Mouse (Mus musculus) stomach, embryonic 14.5 days (tissue): ENCODE results near the gene Vps33b. TPM values are rescaled to one million over a fixed set of nuclear protein-coding genes. Genes with fewer than 3 reads are reported as not detected.
A peak's percentile ranks its signal among the peaks of the same experiment; 100 is the strongest.

Source experiments
- ATAC-seq: fragments of 200-750 bp; cut with Nextera tagmentation; 2 replicates; pipeline ENCODE4 v1.8.0; 2017; ENCODE audit warnings: low read depth, moderate TSS enrichment; ENCODE audit not compliant: insufficient number of reproducible peaks, insufficient read depth, low FRiP score
- H3K27ac ChIP-seq: fragments of 300-500 bp; sonication (generic); 2 replicates; pipeline ENCODE4 v1.5.1; 2014; ENCODE audit warnings: mild to moderate bottlenecking, low read length, moderate library complexity, mixed read lengths
- H3K27me3 ChIP-seq: fragments of 300-500 bp; sonication (generic); 2 replicates; pipeline ENCODE4 v1.6.1; 2014; ENCODE audit warnings: low read length, control low read depth, mixed read lengths; ENCODE audit not compliant: control insufficient read depth, insufficient read depth
- H3K36me3 ChIP-seq: fragments of 300-500 bp; sonication (generic); 2 replicates; pipeline ENCODE4 v1.6.1; 2014; ENCODE audit warnings: mild to moderate bottlenecking, control low read depth, low read length, moderate library complexity, mixed read lengths; ENCODE audit not compliant: control insufficient read depth, insufficient read depth
- H3K4me1 ChIP-seq: fragments of 300-500 bp; sonication (generic); 2 replicates; pipeline ENCODE4 v1.6.1; 2014; ENCODE audit warnings: low read length, control low read depth, mixed read lengths; ENCODE audit not compliant: control insufficient read depth, insufficient read depth
- H3K4me2 ChIP-seq: fragments of 300-500 bp; sonication (generic); replicated peaks from 2 replicates; pipeline ENCODE4 v1.6.1; 2014; ENCODE audit warnings: low read depth, low read length, control low read depth
- H3K4me3 ChIP-seq: fragments of 300-500 bp; sonication (generic); 2 replicates; pipeline ENCODE4 v1.5.1; 2014; ENCODE audit warnings: low read depth, low read length, control low read depth
- H3K9ac ChIP-seq: fragments of 300-500 bp; sonication (generic); replicated peaks from 2 replicates; pipeline ENCODE4 v1.6.1; 2014; ENCODE audit warnings: low read depth, mild to moderate bottlenecking, control low read depth, low read length, moderate library complexity, mixed read lengths
- H3K9me3 ChIP-seq: fragments of 300-500 bp; sonication (generic); 2 replicates; pipeline ENCODE4 v1.6.1; 2016; ENCODE audit warnings: low read depth, low read length, control low read depth; ENCODE audit not compliant: control insufficient read depth
- WGBS: fragments of 180-500 bp; shearing (Covaris S2); extraction: QIAGEN DNeasy Blood & Tissue Kit; methylation state at CpG from one replicate; pipeline ENCODE4 v1.1.7; 2014; 5-methylcytosine and 5-hydroxymethylcytosine counted together
- polyA plus RNA-seq: library from polyadenylated mRNA; unstranded; fragments of >200 nt; fragmentation: Nextera tagmentation; extraction: Ambion mirVana; gene quantifications from 2 replicates; pipeline ENCODE4 v1.2.1, GENCODE M21; 2014

The Vps33b gene
- polyA plus RNA-seq, 1 experiment from 2014 or later = 15.6 TPM

GRCm38 (mm10) chr7:80233799-80234198, 35.6 kb upstream of the Vps33b start:
- H3K9ac ChIP-seq = no peak overlapping the region

GRCm38 (mm10) chr7:80238542-80238941, 30.9 kb upstream of the Vps33b start:
- no peak overlapping the region for H3K9ac ChIP-seq
- H3K4me2 ChIP-seq = no peak overlapping the region
- peaks cover 5% of the 10 kb centered on the region; the same call in 1 of the 2 replicates for H3K4me1 ChIP-seq
- no peaks in the 10 kb centered on the region for H3K27me3 ChIP-seq
- ATAC-seq = no peak
- H3K9me3 ChIP-seq = no peaks in the 10 kb centered on the region
- H3K27ac ChIP-seq = no peak overlapping the region
- peaks cover 12% of the 10 kb centered on the region for H3K36me3 ChIP-seq
- H3K4me3 ChIP-seq = no peak overlapping the region
- WGBS = 86% methylated on average over 10 of the region's 10 CpGs

More at GRCm38 (mm10) chr7:80233799-80234198, 35.6 kb upstream of the Vps33b start:
- H3K9me3 ChIP-seq = no peaks in the 10 kb centered on the region
- no peak for ATAC-seq
- no peaks in the 10 kb centered on the region for H3K27me3 ChIP-seq
- WGBS = 78% methylated on average over 9 of the region's 9 CpGs
- peaks cover 6% of the 10 kb centered on the region for H3K36me3 ChIP-seq
- peak overlapping the region; percentile 55; the same call in 1 of the 2 replicates for H3K4me3 ChIP-seq
- peaks cover 12% of the 10 kb centered on the region; the same call in 1 of the 2 replicates for H3K4me1 ChIP-seq
- H3K4me2 ChIP-seq = peak overlapping the region; percentile 68
- H3K27ac ChIP-seq = no peak overlapping the region

GRCm38 (mm10) chr7:80241661-80242060, 27.8 kb upstream of the Vps33b start:
- H3K4me3 ChIP-seq = no peak overlapping the region
- H3K27ac ChIP-seq = no peak overlapping the region
- no peaks in the 10 kb centered on the region for H3K9me3 ChIP-seq
- 62% methylated on average over 4 of the region's 4 CpGs for WGBS
- ATAC-seq = no peak
- peaks cover 12% of the 10 kb centered on the region for H3K36me3 ChIP-seq
- no peak overlapping the region for H3K9ac ChIP-seq
- H3K4me2 ChIP-seq = no peak overlapping the region
- no peaks in the 10 kb centered on the region for H3K27me3 ChIP-seq
- H3K4me1 ChIP-seq = no peaks in the 10 kb centered on the region

GRCm38 (mm10) chr7:80244851-80245250, 24.6 kb upstream of the Vps33b start:
- no peaks in the 10 kb centered on the region for H3K9me3 ChIP-seq
- H3K4me3 ChIP-seq = no peak overlapping the region
- no peak overlapping the region for H3K4me2 ChIP-seq
- no peak for ATAC-seq
- no peak overlapping the region for H3K9ac ChIP-seq
- H3K36me3 ChIP-seq = no peaks in the 10 kb centered on the region; the same call in 1 of the 2 replicates
- H3K4me1 ChIP-seq = no peaks in the 10 kb centered on the region
- 91% methylated on average over 4 of the region's 4 CpGs for WGBS
- no peak overlapping the region for H3K27ac ChIP-seq
- no peaks in the 10 kb centered on the region for H3K27me3 ChIP-seq

- ATAC-seq = peak; percentile 96
- Histone ChIP-seq H3K4me3 (peak within 1 kb of the TSS; percentile 38), H3K9ac (peak within 1 kb of the TSS; percentile 26; the same call in 1 of the 2 replicates), H3K9me3 (no peaks in the 10 kb centered on the region), H3K36me3 (no peaks in the 10 kb centered on the region), H3K4me2 (peak within 1 kb of the TSS; percentile 44), H3K27me3 (no peaks in the 10 kb centered on the region), H3K27ac (peak within 1 kb of the TSS; percentile 12), H3K4me1 (no peaks in the 10 kb centered on the region)
- 0% methylated on average over 48 of the region's 48 CpGs for WGBS
These were observed 23.2 kb upstream of the Vps33b start, which contains the start of gene Ttll13 for GRCm38 (mm10) chr7:80246148-80246721. Gene Ttll13 (plus strand): TSS chr7:80246376.

GRCm38 (mm10) chr7:80246859-80247258, 22.6 kb upstream of the Vps33b start:
- H3K27me3 ChIP-seq = no peaks in the 10 kb centered on the region
- peak overlapping the region; percentile 38 for H3K4me3 ChIP-seq
- no peak for ATAC-seq
- no peak overlapping the region; the same call in 1 of the 2 replicates for H3K27ac ChIP-seq
- no peaks in the 10 kb centered on the region for H3K4me1 ChIP-seq
- WGBS = 39% methylated on average over 7 of the region's 7 CpGs
- H3K4me2 ChIP-seq = peak overlapping the region; percentile 44
- no peaks in the 10 kb centered on the region for H3K36me3 ChIP-seq
- H3K9me3 ChIP-seq = no peaks in the 10 kb centered on the region
- H3K9ac ChIP-seq = no peak overlapping the region

GRCm38 (mm10) chr7:80252437-80252836, 17.0 kb upstream of the Vps33b start:
- Histone ChIP-seq H3K27me3 (no peaks in the 10 kb centered on the region), H3K4me3 (no peak overlapping the region), H3K36me3 (no peaks in the 10 kb centered on the region), H3K27ac (no peak overlapping the region), H3K4me2 (no peak overlapping the region), H3K9me3 (no peaks in the 10 kb centered on the region), H3K4me1 (no peaks in the 10 kb centered on the region), H3K9ac (no peak overlapping the region)
- WGBS = 78% methylated on average over 7 of the region's 7 CpGs
- ATAC-seq = no peak

- Histone ChIP-seq H3K4me1 (no peaks in the 10 kb centered on the region), H3K4me3 (no peak overlapping the region), H3K9me3 (no peaks in the 10 kb centered on the region), H3K36me3 (no peaks in the 10 kb centered on the region), H3K4me2 (no peak overlapping the region), H3K27ac (no peak overlapping the region), H3K27me3 (no peaks in the 10 kb centered on the region), H3K9ac (no peak overlapping the region)
- 83% methylated on average over 11 of the region's 11 CpGs for WGBS
- no peak for ATAC-seq
These were observed 16.6 kb upstream of the Vps33b start for GRCm38 (mm10) chr7:80252886-80253285.

GRCm38 (mm10) chr7:80255981-80256380, 13.5 kb upstream of the Vps33b start:
- no peak for ATAC-seq
- 81% methylated on average over 2 of the region's 2 CpGs for WGBS
- no peak overlapping the region for H3K4me2 ChIP-seq
- H3K4me3 ChIP-seq = no peak overlapping the region
- no peak overlapping the region for H3K9ac ChIP-seq
- H3K4me1 ChIP-seq = no peaks in the 10 kb centered on the region
- no peaks in the 10 kb centered on the region for H3K9me3 ChIP-seq
- no peaks in the 10 kb centered on the region for H3K36me3 ChIP-seq
- no peak overlapping the region for H3K27ac ChIP-seq
- no peaks in the 10 kb centered on the region for H3K27me3 ChIP-seq
